Mouse (Mus musculus): ENCODE data around the gene Kdm8.

Gene Kdm8

DNA sequence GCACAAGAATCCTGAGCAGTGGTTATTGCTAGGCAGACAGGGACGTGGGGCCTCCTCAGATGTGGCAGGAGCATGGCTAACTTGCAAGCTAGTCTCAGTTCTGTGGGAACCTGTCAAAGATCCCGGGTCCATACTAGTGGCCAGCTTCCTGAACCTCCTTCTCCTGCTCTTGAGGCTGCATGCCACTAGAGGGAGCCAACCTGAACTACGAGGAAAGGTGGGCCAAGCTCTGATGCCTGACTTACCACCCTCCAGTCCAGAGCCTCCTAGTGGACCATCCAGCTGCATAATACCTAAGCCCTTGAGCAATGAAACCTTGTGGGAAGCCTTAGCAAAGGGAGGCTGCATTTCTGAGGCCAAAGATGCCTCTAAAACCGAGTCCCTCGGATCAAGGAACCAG is 25.5 kb downstream of the Kdm8 start:
- DNase-seq, result peak; percentile 75

DNA sequence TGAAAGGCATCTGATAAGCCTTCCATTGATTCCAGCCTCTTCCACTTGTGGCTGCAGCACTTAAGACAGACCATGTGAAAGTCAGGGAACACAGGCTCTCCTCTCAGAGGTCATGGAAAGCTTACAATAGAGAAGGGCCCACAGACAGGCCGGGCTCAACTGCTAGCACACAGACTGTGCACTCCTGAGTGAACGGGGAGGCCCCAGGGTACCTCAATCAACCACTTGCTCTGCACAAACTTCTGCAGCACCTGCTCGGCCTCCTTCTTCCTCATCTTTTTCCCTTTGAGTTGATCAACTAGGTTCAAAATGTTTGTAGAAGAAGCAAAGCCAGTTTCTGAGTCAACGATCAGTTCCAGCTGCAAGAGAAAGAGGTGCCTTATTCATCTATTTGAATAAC is 26.4 kb downstream of the Kdm8 start:
- no peak for DNase-seq

DNA sequence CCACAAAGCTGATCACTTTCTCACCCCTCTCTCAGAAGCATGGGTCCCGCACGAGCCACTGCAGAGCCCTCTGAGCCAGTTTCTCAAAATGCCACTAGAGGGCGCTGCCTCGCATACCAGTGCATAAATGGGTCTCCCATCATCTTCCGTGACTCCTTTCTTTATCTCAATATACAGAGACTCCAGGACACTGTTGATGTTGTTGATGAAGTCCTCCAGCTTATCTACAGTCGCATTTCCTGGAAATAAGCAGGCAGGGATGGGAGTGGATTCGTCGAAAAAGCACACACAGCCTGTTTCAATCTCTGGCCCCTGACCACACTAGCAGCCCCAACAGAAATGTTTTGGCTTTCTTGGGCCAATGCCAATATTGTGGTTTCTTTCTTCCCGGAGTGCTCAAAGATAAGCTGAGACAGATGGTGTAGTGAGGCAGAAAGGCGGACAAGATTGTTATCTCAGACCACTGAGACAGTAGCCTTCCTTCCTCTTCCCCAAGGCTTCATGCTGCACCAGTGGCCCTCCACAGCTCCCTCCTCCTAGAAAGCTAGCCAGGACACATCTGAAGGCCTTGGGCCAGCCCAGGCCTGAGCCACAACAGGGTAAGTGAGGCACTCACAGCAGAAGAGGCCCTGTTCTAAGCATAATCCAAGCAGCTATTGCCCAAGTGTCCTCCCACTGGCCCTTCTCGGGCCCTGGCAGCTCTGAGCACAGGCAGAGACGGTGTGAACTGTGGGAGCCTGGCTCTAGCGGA is 27.7 kb downstream of the Kdm8 start:
- DNase-seq, result peak; percentile 80

DNA sequence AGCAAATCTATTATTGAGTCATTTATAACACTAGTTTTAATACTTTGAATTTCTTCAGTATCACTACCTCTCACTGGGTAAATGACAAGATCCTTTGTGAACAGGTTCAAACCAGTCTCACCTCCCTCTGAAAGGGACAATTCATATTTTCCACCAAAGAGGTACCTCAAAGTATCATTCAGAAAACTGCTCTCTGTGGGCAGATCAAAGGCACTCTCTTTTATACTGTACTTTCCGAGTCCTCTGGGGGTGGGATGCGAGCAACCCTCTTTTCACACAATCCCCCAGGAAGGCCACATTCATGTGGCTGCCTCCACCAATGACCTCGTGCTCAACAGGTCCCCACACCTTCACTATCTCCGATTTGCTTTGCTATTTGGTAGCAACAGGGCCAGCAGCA is 30.1 kb downstream of the Kdm8 start:
- DNase-seq, result no peak

DNA sequence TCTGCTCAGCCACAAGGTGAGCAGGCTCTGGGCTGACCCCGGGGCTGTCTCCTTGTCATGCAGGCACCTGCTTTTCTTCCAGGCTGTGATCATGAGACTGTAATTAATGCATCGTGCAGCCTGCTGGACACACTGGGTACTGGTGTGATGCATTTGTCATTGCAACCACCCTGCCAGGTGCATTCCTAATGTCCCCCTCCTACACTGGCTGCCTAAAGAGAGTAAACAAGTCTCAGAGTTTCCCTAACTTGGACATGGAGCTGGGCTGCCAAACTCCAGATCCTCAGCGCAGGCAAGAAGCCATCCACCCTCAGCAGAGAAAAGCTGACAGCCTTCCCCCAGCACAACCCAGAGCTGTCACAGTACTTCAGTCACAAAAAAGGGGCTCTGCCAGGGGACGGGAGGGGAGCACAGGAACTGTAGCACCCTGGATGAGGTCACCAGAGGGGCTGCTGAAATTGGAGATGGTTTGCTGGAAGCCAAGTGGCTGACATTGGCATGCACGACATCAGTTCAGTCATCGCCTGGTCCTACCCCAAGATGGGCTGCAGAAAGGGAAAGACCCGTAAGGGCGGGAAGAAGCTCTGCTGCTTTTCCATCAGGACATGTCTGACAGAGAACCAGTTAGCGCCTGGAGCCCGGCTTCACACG is 31.2 kb downstream of the Kdm8 start:
- no peak for DNase-seq

DNA sequence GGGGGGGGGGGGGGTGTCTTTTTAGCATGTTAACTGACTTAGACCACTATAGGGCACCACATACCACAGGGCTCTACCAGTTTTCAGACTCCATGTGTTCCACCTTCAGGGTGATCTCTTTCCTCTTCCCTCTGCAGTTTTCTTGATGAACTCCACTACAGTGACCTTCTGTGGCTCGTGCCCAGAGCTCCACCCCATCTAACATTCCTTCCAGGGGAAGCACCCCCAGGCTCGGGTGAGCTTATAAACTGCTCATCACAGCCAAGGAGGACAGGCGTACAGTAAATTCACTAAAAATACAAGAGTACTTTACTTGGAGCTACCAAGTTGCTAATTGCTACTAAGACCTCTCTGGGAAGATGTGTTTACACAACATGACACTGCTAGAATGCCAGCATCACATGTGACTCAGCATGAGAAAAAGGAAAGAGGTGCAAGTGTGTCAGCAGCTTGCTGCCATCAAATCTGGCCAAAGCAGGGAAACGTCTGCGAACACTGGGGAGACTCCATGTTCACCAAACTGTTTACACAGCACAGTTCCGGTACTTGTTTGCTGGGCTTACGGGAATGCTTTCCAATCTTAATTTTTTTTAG is 34.0 kb downstream of the Kdm8 start:
- DNase-seq, result no peak

DNA sequence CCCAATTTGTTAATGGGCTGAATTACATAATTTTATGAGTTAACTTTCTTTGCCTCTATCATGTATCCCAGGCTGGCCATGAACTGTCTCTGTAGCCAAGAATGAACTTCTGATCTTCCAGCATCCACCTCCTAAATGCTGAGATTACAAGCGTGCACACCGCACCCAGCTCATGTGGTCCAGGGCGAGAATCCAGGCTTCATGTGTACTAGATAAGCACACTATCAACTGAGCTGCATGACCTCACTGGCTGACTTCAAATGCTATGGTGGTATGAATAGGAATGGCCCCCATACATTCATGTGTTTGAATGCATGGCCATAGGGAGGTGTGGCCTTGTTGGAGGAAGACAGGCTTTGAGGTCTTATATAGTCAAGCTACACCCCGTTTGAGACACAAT is 36.0 kb downstream of the Kdm8 start:
- DNase-seq, result no peak

DNA sequence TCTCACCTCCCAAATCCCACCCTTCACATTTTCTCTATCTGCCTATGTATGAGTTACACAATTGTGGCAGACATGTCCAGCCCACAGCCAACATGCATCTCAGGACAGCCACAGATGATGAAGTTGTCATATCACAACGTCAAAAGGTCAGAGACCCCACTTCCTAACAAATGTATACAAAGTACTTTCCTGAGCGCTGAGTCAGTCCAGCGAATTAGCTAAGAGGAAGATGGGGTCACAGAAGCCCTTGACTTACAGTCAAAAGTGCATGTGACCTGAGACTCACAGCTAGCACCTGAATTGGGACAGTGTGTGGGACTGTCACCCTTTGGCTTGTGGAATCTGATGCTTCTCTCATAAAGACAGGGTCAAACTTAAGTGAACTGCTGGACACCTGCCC is 37.9 kb downstream of the Kdm8 start:
- DNase-seq, result no peak

DNA sequence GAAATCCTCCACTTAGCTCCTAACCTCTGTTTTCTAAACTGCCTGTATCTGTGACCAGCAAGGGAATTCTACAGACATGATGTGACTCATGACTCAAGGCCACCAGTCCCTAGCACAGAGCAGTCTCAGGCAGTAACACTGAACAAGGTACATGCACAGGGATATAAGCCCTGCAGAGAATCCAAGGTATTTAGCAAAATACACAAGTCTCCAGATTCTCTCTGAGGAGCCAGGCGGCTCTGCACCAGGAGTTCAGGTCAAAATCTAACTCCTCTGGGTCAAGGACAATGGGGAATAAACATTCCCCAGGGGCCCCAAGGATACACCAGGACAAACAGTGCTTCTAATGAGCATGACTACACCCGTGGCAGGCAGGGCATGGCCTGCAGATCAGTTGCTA is 38.4 kb downstream of the Kdm8 start:
- no peak for DNase-seq

DNA sequence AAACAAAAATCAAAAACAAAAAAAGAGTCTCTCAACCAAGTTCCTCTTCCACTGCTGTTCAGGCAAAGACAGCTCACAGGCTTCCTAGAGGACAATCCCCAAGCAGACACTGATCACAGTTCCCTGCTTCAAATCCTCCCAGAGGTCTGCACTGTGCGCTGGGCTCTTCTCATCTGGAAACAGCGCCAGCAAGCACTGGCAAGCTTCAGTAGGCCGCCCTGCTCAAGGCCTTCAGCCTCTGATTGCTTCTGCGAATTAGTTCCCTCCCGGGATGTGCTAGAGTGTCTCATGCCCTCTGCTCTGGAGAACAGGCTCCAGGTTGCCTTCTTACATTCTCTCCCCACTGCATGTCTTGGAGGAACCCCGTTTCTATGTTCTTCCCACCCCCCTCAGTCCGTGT is 40.3 kb downstream of the Kdm8 start:
- no peak for DNase-seq

DNA sequence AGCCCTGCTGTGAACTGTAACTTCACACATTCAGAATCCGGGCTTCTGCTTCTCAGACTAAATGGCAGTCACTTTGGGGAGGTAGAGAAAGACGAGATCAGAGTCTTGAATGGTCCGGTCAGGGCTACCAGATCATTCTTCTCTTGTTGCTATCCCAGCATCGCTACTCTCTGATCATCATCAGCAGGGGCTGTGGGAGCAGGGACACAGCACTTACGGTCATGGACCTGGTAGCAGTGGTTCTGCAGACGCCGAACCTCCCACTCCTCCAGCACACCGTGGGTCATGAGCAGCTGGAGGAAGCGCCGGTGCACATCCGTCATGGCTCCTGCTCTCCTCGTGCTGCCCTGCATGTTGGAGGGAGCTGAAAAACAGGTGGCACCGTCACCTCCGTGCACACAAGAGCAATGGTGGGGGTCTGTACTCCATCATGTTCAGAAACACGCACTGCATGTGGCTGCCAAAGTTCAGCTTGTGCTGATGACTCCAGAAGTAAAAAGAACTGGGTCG is 41.7 kb downstream of the Kdm8 start:
- DNase-seq, result no peak

DNA sequence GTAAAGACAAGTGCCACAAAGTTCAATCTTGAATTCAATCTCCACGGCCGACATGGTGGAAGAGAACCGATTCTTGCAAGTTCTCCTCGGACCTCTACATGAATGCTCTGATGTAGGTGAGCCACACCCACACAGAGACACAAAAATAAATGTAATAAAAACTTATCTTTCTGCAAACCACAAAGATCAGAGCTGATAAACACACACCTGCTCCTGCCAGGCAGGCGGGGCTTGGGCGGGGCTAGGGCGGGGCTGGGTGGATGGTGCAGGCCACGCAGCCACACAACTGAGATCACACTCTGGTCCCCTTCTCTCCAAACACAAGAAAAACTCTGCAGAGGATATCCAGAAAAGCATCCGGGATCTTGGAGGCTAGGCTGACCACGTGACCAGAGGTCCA is 42.6 kb downstream of the Kdm8 start:
- DNase-seq, result no peak

DNA sequence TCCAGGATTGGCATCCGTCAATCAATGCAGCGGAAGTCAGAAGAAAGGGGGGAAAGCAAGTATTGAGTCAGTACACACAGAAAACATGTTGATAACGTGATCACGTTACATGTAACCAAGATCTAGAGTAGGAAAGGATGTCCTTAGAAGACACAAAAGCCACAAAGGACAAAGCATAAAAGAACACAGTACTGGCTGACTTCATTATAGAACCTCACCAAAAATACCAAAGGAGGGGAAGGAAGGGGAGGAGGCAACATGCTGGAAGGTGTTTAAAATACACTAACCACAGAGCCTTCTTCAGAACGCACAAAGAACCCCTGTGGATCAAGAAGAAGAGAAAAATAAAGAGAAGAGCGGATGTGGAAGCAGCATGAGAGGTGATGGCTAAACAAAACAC is 44.2 kb downstream of the Kdm8 start:
- DNase-seq, result no peak

DNA sequence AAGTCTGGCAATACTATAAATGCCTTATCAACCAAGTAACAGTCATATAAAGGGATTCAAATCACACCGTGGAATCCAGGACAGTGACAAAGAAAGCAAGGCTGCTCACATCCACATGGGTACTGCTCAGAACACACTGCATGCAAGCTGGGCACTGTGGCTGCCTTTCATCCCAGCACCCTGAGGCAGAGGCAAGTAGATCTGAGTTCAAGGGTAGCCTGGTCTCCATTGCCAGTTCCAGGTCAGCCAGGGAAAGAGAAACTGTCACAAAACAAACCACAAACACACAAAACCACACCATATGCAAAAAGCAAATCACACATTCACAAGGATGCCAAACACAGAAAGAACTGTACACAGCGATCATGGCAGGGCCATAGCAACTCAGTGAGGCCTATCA is 45.2 kb downstream of the Kdm8 start:
- DNase-seq, result no peak

DNA sequence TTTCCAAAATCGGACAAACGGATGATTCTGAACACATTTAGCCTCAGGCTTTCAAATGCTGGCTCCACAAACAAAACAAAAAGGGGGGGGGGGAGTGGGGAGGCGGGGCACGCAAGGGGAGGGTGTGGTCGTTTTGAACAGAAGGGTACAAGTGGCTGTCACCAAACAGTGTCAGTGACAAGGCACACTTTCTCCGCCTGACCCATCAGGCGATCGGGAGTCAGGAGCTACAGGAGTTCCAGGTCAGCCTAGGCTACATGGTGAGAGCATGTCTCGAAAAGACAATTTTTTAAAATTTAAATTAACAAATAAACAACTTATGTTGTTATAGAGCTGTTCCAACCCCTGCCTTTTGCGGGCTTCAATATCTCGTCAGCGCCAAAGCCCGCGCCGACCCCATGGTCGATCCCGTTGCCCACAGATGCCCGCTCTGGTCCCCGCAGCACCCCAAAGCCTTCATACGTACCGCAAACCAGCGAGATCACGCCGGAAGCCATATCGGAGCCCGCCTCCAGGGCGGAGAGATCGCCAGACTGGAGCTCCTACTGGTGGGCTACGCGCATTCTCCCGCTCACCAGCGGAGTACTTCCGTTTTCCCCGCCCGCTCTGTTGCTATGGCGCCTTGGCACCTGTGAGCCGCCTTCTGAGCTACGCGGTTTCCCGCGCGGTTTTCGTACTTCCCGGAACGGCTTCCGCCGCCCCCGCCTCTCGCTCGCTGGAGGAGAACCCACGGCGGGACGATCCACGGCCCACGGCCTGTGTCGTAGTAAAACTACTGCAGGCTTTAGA is 46.7 kb downstream of the Kdm8 start, which contains the start of gene Nsmce1:
Gene Nsmce1, minus strand, starts transcription at position 650 of the 789 bp plus-strand sequence.
- peak; percentile 96 for DNase-seq

DNA sequence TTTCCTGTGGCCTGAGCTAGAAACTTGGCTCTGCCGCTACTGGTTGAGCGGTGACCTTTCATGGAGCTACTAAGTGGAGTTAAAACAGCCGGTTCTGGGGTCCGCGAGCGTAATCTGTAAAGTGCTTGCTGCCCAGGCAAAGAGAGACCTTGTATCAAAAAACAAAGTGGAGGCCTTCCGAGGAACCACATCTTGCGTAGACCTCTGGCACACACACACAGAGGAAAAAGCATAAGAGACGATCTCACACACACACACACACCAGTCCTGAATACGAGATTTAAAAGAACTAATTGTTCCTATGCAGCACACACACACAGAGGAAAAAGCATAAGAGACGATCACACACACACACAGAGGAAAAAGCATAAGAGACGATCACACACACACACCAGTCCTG is 47.3 kb downstream of the Kdm8 start:
- no peak for DNase-seq

DNA sequence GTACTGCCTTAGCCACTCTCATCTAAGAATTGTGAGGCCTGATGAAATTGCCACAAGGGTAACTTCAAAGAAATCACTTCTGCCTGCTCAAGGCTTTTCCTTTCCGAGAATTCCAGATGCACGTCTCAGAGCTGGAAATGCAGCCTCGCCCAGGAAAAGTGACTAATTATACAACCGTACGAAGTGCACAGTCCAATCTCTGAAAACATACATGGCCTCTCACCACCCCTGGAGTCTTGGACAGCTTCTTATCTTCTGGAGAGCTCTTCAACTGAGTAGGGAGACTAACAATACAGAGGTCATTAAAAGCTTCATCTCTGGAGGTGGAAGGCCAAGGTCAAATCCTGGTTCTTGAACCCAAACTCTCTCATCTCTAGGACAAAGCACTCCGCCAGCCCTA is 48.1 kb downstream of the Kdm8 start:
- DNase-seq, result no peak

DNA sequence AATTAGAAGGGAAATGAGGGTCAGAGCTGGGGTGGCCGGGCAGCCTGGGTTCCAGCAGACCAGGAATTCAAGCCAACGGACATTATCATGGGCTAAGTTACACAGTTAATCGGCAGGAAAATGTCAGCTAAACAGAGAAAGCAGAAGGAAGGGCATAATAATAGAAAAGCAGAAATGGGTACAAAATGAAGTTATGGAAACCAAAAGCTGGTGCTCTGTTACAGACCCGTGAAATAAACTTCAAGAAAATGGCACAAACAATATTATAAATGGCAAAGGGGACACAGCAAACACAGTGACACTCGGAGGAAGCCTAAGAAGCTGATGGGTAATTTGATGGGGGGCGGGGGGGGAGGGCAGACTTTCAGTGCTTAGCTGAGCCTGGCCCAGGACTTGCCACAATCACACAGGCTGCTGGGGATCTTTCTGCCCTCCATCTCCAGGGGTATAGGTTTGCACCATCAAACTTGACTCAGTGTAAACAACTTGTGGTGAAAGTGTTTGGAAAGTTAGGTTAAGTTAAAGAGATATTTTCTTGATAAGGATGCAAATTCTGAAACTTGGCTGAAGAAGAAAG is 51.5 kb downstream of the Kdm8 start:
- DNase-seq, result no peak

DNA sequence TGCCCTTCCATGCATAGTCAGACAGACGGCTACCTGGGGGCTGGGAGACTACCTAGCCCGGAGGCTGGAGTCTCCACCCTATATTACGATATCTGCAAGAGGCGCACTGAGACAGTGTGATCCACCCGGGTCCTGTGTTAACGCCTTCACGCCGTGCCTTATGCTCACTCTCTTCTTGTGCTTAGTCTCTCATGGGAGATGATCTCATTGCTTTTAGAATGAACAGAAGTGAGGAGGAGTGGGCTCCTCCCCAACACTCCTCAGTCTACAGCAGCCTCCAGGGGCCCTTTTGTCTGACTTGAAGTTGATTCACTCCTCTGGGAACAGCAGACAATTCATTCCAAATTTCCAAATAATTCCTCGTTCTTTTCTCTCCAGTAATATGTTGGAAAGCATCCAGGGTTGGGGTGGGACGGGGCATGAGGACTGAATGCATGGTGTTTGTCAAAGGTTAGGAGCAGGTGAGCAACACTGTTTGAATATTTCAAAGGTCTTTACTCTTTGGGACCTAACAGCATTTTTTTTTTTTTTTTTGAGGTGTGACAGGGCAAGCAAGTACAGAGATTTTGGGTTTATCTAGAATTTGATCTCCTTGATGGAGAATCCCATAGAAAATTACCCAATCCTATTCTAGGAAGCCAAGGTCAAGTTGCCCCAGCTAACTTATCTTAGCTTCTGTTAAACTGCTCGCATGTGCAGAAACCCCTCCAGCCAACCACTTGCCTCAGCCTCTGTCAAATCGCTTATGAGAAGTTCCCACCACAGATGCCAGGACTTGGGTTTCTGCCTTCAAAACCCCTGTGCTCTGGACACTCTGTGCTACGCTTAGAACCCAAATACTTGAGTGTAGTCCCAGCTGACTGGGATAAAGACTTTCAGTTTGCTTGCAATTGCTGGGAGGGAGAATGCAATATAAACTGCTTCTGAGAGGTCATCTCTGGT is 55.7 kb downstream of the Kdm8 start:
- DNase-seq, result no peak

DNA sequence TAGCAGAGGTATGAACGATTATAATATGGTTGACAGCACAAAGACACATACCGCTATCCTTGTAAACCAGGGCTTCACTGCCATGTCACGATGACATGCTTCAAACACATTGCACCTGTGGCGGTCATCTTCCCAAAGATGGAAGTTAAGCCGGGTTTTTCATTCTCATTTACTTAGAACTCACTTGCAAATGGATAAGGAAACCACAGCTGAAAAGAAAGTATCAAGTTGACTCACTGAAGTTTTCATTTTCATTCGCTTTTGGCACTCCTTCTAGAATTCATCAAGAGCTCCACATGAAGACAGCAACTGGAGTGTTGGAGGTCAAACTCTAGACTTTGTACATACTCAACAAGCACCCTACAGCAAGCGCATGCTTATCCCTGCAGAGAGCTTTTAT is 56.4 kb downstream of the Kdm8 start:
- DNase-seq, result no peak

DNA sequence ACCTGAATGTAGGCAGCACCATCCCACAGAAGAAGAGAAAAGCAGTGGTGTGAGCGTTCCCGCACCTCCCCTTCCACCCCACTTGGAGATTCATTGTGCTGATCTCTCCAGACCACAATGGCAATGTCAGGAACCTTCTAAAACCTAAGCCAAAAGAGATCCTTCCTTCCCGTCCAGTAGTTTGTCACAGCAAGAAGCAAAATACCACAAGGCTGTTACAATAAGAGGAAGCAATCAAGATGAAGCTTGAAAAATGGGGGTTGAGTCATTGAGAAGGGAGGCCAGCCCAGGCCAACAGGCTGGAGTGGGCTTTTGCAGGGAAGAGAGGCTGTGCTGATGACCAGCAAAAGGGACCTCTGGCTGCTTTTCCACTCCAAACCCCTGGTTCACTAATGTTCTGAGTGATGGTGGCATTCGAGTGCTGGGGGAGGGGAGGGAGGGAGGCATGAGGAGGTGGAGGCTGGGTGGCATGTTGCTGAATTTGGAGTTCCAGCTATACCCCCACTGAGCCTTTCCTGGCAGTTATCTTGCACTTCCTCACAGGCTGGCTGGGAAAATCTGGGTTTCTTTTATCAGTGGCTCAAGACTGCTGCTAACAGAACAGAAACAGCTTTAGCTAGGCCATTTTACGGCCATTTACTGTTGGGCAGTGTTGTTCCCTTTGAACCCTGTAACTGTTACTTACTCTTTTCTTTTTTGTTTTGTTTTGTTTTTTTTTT is 59.1 kb downstream of the Kdm8 start:
- no peak for DNase-seq
